Mouse (Mus musculus): Measurements from ENCODE around the gene Acot6. TPM values are rescaled to one million over a fixed set of nuclear protein-coding genes. Genes with fewer than 3 reads are reported as not detected.
"Not testable (repeated sequence)": the region's sequence is repeated elsewhere in the genome, so short reads cannot be mapped to it uniquely, and the experiment has no call there.

Acot6 gene
- total and polyA plus RNA-seq, 3 experiments, result 0.08 TPM; not detected in 2

DNA sequence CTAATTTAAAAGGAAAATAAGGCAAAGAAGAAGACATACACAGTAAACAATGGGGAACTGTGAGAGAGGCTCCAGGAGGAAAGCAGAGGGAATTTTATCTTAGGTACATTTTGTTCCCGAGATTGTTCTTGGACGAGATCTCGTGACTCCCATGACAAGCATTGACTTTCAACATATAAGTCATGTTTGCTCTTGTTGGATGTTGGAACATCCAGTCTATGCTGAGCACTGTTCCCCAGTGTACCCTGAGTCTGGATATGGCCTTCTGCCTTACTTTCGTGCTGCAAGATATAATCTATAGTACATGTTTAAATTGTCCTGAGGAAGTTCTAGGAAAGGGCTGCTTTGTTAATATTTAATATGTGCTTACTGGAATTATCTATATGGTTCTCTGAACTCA is 15.9 kb upstream of the Acot6 start:
- dilution Hi-C loops (cut with MboI; ENCODE audit: extremely low pct_ligation_motif_present, extremely low pct_unique_long_range_greater_than_20kb, low sequenced_read_pairs), result no loop called here

DNA sequence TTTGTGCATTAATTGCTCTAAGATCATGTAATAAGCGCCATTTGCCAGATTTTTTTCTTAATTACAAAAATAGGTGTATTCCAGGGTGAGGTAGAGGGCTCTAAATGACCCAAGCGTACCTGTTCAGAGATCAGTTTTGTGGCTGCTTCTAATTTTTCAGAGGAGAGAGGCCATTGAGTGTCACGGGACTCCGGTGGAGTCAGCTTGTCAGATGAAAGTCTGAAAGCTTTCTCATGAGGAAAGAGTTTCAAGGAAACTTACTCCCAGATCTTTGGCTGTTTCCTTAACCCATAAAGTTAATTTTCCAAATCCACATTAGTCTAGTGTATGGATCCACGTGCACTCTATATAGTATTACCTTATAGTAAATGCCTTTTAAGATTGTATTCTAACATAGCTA is 5.8 kb upstream of the Acot6 start:
- H3K27ac ChIP-seq (ENCODE audit: insufficient read depth, low read depth); H3K4me3 ChIP-seq (replicated peaks in 1 of 3; ENCODE audit: low read depth in 2 of 3, low read length in 2 of 3, poor library complexity in 1 of 3); H3K79me2 ChIP-seq (replicated peaks; ENCODE audit: control insufficient read depth, extremely low read depth, insufficient read depth, poor library complexity, severe bottlenecking); DNase-seq (ENCODE audit: extremely low read depth); H3K36me3 ChIP-seq (replicated peaks in 1 of 2; ENCODE audit: control insufficient read depth in 1 of 2, insufficient read depth in 1 of 2, low read length in 1 of 2); H3K4me2 ChIP-seq (ENCODE audit: insufficient read depth, low read depth, poor library complexity, severe bottlenecking); H3K9me3 ChIP-seq (replicated peaks; ENCODE audit: low read length); dilution Hi-C loops (cut with MboI; ENCODE audit: extremely low pct_ligation_motif_present, extremely low pct_unique_long_range_greater_than_20kb, low sequenced_read_pairs); in situ Hi-C loops (cut with MboI; ENCODE audit: low pct_ligation_motif_present, low pct_unique_long_range_greater_than_20kb, low sequenced_read_pairs); H3K4me1 ChIP-seq (ENCODE audit: control insufficient read depth in 1 of 2, insufficient read depth in 2 of 2); H3K9ac ChIP-seq (ENCODE audit: insufficient read depth, low read depth); H3K27me3 ChIP-seq (replicated peaks): not testable (repeated sequence)

More for the DNA sequence above, 15.9 kb upstream of the Acot6 start:
- Histone ChIP-seq H3K27me3 (replicated peaks) (peaks cover 3% of the 10 kb centered on the region), H3K4me3 (replicated peaks in 1 of 3; ENCODE audit: low read depth in 2 of 3, low read length in 2 of 3, poor library complexity in 1 of 3) (no peak overlapping the region), H3K27ac (ENCODE audit: insufficient read depth, low read depth) (no peak overlapping the region), H3K4me2 (ENCODE audit: insufficient read depth, low read depth, poor library complexity, severe bottlenecking) (no peak overlapping the region), H3K36me3 (replicated peaks in 1 of 2; ENCODE audit: control insufficient read depth in 1 of 2, insufficient read depth in 1 of 2, low read length in 1 of 2) (no peaks in the 10 kb centered on the region), H3K9me3 (replicated peaks; ENCODE audit: low read length) (no peaks in the 10 kb centered on the region), H3K4me1 (ENCODE audit: control insufficient read depth in 1 of 2, insufficient read depth in 2 of 2) (no peaks in the 10 kb centered on the region), H3K79me2 (replicated peaks; ENCODE audit: control insufficient read depth, extremely low read depth, insufficient read depth, poor library complexity, severe bottlenecking) (no peaks in the 10 kb centered on the region), H3K9ac (ENCODE audit: insufficient read depth, low read depth) (no peak overlapping the region)
- TF ChIP-seq POLR2AphosphoS2 (IDR thresholded peaks at IDR 0.05; ENCODE audit: low read depth, low read length) (no peak), NRF1 (IDR thresholded peaks at IDR 0.05; ENCODE audit: low read depth, low read length) (no peak), HCFC1 (IDR thresholded peaks at IDR 0.05; ENCODE audit: low read depth, low read length) (no peak), CTCF (conservative IDR thresholded peaks at IDR 0.05 in 1 of 2, IDR thresholded peaks at IDR 0.05 in 1 of 2; ENCODE audit: low read depth in 2 of 2, low read length in 2 of 2) (no peak), E2F4 (IDR thresholded peaks at IDR 0.05; ENCODE audit: insufficient replicate concordance, low read depth, low read length) (no peak), IRF4 (IDR thresholded peaks at IDR 0.05; ENCODE audit: low read depth, low read length) (no peak), SIN3A (IDR thresholded peaks at IDR 0.05; ENCODE audit: low read length) (no peak), CHD1 (IDR thresholded peaks at IDR 0.05; ENCODE audit: low read depth, low read length) (no peak), USF1 (IDR thresholded peaks at IDR 0.05; ENCODE audit: low read depth, low read length) (no peak), MAZ (IDR thresholded peaks at IDR 0.05; ENCODE audit: low read depth, low read length) (no peak), ZNF384 (IDR thresholded peaks at IDR 0.05; ENCODE audit: low read depth, low read length) (no peak), GABPA (IDR thresholded peaks at IDR 0.05; ENCODE audit: insufficient replicate concordance, low read depth, low read length) (no peak), MEF2A (IDR thresholded peaks at IDR 0.05; ENCODE audit: borderline replicate concordance, low read depth, low read length) (no peak), SMC3 (IDR thresholded peaks at IDR 0.05; ENCODE audit: low read depth, low read length) (no peak), TBP (conservative IDR thresholded peaks at IDR 0.05; ENCODE audit: low read depth, low read length) (no peak), MAFK (IDR thresholded peaks at IDR 0.05; ENCODE audit: insufficient replicate concordance, low read length) (no peak)
- in situ Hi-C loops (cut with MboI; ENCODE audit: low pct_ligation_motif_present, low pct_unique_long_range_greater_than_20kb, low sequenced_read_pairs), result no loop called here
- DNase-seq (ENCODE audit: extremely low read depth), result no peak

Measured in CH12.LX (cell line).